Mouse (Mus musculus) ES-E14 (cell line): Measurements from ENCODE around the gene Suco.

Experiments used
- CHD2 ChIP-seq: IDR thresholded peaks from 2 replicates; pipeline ENCODE4 v1.6.1; 2014; ENCODE audit warnings: mild to moderate bottlenecking, low read depth, low read length, inconsistent platforms
- MAFK ChIP-seq: IDR thresholded peaks from 2 replicates; pipeline ENCODE4 v1.6.1; 2014; ENCODE audit warnings: mild to moderate bottlenecking, low read depth, low read length, inconsistent platforms; ENCODE audit not compliant: insufficient read depth

GRCm38 (mm10) chr1:161859248-161859647 lies 17.2 kb downstream of the Suco start:
- TF ChIP-seq CHD2 (no peak), MAFK (no peak)
